Mouse (Mus musculus): ENCODE data around the gene Slc25a17. TPM values are rescaled to one million over a fixed set of nuclear protein-coding genes. Genes with fewer than 3 reads are reported as not detected.

The Slc25a17 gene
- total RNA-seq, 2 experiments from 2014 or later = 76.2 to 89.4 TPM

- no peak for ATAC-seq (replicated peaks; ENCODE audit: low FRiP score, low TSS enrichment, poor library complexity, severe bottlenecking)
Observed at GRCm38 (mm10) chr15:81306501-81306900, 54.1 kb downstream of the Slc25a17 start.

- no peak for ATAC-seq (replicated peaks; ENCODE audit: low FRiP score, low TSS enrichment, poor library complexity, severe bottlenecking)
Observed at GRCm38 (mm10) chr15:81305035-81305434, 55.6 kb downstream of the Slc25a17 start.

- no peak for ATAC-seq (replicated peaks; ENCODE audit: low FRiP score, low TSS enrichment, poor library complexity, severe bottlenecking)
Observed at GRCm38 (mm10) chr15:81304006-81304405, 56.6 kb downstream of the Slc25a17 start.

GRCm38 (mm10) chr15:81302151-81302808 lies 58.3 kb downstream of the Slc25a17 start:
- no peak for ATAC-seq (replicated peaks; ENCODE audit: low FRiP score, low TSS enrichment, poor library complexity, severe bottlenecking)

GRCm38 (mm10) chr15:81301193-81302070 lies 59.2 kb downstream of the Slc25a17 start:
- peak; percentile 40; the same call in 1 of the 2 replicates for ATAC-seq (replicated peaks; ENCODE audit: low FRiP score, low TSS enrichment, poor library complexity, severe bottlenecking)

- ATAC-seq (replicated peaks; ENCODE audit: low FRiP score, low TSS enrichment, poor library complexity, severe bottlenecking) = no peak
Observed at GRCm38 (mm10) chr15:81300520-81301069, 60.0 kb downstream of the Slc25a17 start.

GRCm38 (mm10) chr15:81299549-81299948 lies 61.1 kb downstream of the Slc25a17 start:
- no peak for ATAC-seq (replicated peaks; ENCODE audit: low FRiP score, low TSS enrichment, poor library complexity, severe bottlenecking)

- ATAC-seq (replicated peaks; ENCODE audit: low FRiP score, low TSS enrichment, poor library complexity, severe bottlenecking) = no peak
Observed at GRCm38 (mm10) chr15:81298213-81298612, 62.4 kb downstream of the Slc25a17 start.

GRCm38 (mm10) chr15:81297543-81297942 lies 63.1 kb downstream of the Slc25a17 start:
- ATAC-seq (replicated peaks; ENCODE audit: low FRiP score, low TSS enrichment, poor library complexity, severe bottlenecking) = no peak

- ATAC-seq (replicated peaks; ENCODE audit: low FRiP score, low TSS enrichment, poor library complexity, severe bottlenecking) = no peak
Observed at GRCm38 (mm10) chr15:81294897-81295296, 65.7 kb downstream of the Slc25a17 start.

- ATAC-seq (replicated peaks; ENCODE audit: low FRiP score, low TSS enrichment, poor library complexity, severe bottlenecking) = no peak
Observed at GRCm38 (mm10) chr15:81294386-81294785, 66.2 kb downstream of the Slc25a17 start.

- ATAC-seq (replicated peaks; ENCODE audit: low FRiP score, low TSS enrichment, poor library complexity, severe bottlenecking) = no peak
Observed at GRCm38 (mm10) chr15:81290747-81291146, 69.9 kb downstream of the Slc25a17 start.

- no peak for ATAC-seq (replicated peaks; ENCODE audit: low FRiP score, low TSS enrichment, poor library complexity, severe bottlenecking)
Observed at GRCm38 (mm10) chr15:81290230-81290629, 70.4 kb downstream of the Slc25a17 start.

GRCm38 (mm10) chr15:81284121-81284734 lies 76.4 kb downstream of the Slc25a17 start:
- no peak for ATAC-seq (replicated peaks; ENCODE audit: low FRiP score, low TSS enrichment, poor library complexity, severe bottlenecking)

GRCm38 (mm10) chr15:81278699-81279098 lies 81.9 kb downstream of the Slc25a17 start:
- no peak for ATAC-seq (replicated peaks; ENCODE audit: low FRiP score, low TSS enrichment, poor library complexity, severe bottlenecking)

GRCm38 (mm10) chr15:81277928-81278327 lies 82.7 kb downstream of the Slc25a17 start:
- no peak for ATAC-seq (replicated peaks; ENCODE audit: low FRiP score, low TSS enrichment, poor library complexity, severe bottlenecking)

GRCm38 (mm10) chr15:81273361-81273760 lies 87.3 kb downstream of the Slc25a17 start:
- no peak for ATAC-seq (replicated peaks; ENCODE audit: low FRiP score, low TSS enrichment, poor library complexity, severe bottlenecking)

- ATAC-seq (replicated peaks; ENCODE audit: low FRiP score, low TSS enrichment, poor library complexity, severe bottlenecking) = 0 out of 2 replicates have a peak, but pooled peaks have one; percentile 18
Observed at GRCm38 (mm10) chr15:81272305-81273053, 88.1 kb downstream of the Slc25a17 start.
